Mouse (Mus musculus) kidney, adult 8-10 months (tissue): Measurements from ENCODE around the gene Hal.

Experiments
- DNase-seq, 2 experiments: peaks; one replicate each; pipeline ENCODE4 v3.0.0; 2022

Hal gene

GRCm38 (mm10) chr10:93488066-93488827, at the start of gene Hal:
Gene Hal (plus strand): TSS chr10:93488768.
- DNase-seq: no peak

GRCm38 (mm10) chr10:93441501-93441900, 47.1 kb upstream of the Hal start:
- no peak for DNase-seq

DNA sequence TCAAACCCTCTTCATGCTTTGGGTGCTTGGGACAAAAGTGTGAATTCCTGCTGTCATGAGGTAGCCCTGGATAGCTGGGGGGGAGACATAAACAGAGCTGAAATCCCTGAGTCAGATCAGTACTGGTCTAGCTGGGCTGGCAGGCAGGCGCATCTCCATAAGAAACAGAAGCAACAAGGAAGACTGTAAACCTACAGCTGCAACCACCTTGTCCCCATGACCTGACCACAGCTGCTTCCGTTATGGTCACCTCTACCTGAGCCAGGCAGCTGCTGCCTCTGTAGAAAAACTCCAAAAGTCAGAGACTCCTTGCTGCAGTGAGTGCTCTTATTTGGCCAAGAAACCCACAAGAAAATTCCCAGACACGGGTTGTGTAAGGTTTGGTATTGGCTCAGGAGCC, 46.4 kb upstream of the Hal start:
- DNase-seq: no peak

GRCm38 (mm10) chr10:93444407-93444806, 44.2 kb upstream of the Hal start:
- DNase-seq: no peak

DNA sequence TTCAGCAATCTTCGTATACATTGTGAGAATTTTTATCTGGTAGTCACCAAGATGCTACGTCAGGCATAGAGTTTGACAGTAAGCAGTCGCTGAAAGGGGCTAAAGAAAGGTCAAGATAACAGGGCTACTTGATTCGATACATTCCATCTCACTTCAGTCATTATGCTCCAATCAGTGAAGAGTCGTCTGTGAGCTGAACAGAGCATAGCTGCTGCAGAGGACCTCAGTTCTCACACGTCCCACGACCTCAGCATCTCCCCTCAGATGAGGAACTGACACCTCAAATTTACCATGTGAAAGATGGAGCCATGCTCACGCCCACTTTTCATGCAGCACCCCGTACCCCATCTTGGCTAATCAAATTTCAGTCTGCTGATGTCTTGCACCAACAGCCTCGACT, 41.2 kb upstream of the Hal start:
- DNase-seq: no peak

DNA sequence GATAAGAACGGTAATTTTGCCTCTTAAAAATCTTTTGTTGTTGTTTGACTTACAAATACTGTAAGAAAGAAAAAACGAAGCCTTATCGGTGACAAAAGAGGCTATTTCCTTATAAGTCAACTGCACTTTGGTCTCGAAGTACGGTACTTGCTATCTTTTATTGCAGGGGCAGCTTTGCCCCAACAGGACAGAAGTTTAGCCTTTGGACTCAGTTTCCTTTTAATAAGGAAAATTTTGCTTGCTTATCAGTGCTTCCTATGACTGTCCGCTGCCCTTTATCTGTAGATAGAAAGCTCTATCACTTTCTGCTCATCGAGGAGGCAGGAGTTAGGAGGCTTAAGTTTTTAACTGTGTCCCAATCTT, 33.9 kb upstream of the Hal start:
- DNase-seq: no peak

DNA sequence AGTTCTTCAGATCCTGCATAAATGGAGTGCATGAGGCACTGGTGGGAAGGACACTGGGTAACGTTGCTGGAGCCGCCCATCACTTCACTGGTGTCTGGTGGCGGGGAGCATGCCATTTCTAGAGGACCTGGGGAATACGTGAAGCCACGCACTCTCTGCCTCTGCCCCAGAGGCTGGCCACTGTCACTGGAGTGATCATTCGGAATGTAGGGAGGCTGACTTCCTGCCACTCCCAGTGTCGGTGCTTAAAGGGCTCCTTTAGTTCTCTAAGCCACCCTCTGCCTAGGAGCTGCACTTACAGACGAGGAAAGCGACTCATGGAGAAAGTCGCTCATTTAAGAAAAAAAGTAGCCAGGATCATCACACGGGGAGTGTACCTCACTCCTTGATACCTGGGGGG, 28.5 kb upstream of the Hal start:
- DNase-seq: no peak

DNA sequence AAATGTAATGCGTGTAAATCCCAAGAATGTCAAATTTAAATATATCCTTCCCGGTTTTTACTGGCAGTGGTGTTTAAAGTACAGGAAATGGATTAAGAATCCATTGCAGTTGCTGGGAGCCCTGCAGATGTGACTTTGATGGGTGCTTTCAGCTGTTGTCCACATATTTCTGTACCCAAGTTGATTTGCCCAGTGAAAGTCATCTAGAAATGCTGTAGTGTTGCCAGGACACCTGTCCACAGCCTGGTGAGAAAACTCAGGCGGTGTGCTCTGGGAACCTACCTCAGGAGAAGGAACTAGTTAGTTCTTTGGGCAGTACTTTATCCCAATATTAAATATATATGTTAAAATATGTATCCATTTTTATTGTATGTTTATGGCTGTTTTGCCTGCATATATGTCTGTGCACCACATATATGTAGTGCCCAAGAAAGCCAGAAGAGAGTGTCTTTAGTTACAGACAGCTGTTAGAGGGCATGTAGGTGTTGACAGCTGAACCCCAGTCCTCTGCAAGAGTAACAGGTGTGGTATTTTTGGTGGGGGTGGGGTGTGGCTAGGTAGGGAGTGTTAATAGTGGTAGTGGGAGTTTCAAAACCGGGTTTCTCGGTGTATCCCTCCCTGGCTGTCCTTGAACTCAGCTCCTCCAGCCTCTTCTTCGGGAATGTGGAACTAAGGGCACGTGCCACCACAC, 25.7 kb upstream of the Hal start:
- DNase-seq: no peak

- no peak for DNase-seq
Measured at GRCm38 (mm10) chr10:93463611-93464010, 25.0 kb upstream of the Hal start.

DNA sequence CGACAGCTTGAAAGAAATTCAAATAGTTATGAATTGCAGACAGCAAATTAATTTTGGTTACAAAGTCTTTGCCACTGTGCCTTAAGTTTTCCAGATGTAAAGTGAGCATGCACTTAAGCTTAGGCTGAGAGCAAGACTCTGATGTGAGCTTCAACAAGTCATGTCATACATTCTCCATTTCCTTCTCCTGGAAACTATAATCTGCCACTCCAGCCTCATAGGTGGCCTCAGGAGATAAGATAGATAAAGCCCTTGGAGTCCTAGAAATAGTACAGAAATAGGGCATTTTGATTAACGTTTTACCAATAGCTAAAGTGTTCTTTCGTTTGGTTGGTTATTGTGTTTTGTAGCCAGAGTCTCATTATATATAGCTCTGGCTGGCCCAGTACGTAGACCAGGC, 21.3 kb upstream of the Hal start:
- DNase-seq: no peak

- no peak for DNase-seq
Measured at GRCm38 (mm10) chr10:93467791-93468190, 20.8 kb upstream of the Hal start.

- DNase-seq: peak; percentile 67 to 84
Measured at GRCm38 (mm10) chr10:93471415-93471814, 17.2 kb upstream of the Hal start.

- no peak for DNase-seq
Measured at GRCm38 (mm10) chr10:93484511-93484910, 4.1 kb upstream of the Hal start.

DNA sequence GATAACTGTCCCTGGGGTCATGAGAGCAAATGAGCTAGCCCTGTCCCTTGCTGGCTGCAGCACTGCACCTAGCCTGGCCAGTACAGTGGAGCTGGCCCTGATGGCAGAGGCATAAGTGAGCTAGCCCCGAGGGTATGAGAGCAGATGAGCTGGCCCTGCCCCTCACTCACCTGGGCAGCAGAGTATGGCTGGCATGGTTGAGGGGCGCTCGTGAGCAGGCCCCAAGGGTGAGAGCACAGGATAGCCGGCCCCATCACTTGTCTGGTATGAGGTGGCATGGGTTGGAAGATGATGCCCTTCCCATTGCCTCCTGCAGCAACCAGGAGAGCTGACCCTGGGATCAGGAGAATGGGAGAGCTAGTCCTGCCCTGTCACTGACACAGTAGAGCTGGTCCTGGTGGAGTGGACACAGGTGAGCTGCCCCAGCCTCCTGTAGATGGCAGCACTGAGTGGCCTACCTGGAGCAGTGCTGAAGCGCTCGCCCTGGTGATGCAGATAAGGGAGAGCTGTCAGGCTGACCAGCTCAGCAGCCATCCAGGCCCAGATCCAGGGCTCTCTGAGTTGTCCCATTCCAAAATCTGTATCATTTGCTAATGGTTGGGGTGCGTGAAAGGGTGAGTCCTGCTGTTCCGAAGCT, 3.4 kb upstream of the Hal start:
- DNase-seq: peak; percentile 36 to 59

DNA sequence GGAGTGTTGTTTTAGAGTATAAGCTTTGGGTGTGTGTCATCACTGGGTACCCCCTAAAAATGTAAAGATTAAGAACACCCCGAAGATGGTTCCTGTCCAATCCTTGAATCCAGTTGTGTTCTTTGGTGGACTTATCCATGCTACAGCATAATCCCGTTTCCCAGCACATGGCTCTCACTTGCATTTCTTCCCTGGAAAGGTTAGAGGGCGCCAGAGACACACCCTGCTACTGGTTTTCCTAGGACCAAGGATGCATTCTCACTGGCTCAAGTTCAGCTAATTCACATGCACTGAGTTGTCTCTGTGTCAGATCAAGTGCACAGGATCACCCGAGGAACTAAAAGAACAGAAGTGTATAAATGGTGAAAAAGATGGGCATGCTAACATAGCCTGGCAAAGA, 1.9 kb upstream of the Hal start:
- DNase-seq: peak; percentile 10 to 18

GRCm38 (mm10) chr10:93488828-93489226, 259 bp downstream of the Hal start:
- no peak for DNase-seq

DNA sequence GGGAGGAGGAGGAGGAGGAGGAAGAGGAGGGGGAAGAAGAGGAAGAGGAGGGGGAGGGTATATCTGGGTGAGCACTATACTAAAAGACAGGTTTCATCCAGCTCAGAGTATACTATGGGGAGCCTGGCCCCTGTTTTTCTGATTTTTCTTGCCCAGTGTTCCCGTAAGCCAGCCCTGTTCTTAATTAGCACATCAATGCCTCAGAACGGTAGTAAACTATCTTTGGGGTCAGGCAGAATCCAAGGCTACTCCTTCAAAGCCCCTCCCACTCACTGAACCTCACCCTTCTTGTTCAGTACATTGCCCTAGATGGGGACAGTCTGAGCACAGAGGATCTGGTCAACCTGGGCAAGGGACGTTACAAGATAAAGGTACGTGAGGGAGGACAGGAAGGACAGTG, 1.9 kb downstream of the Hal start:
- no peak for DNase-seq

DNA sequence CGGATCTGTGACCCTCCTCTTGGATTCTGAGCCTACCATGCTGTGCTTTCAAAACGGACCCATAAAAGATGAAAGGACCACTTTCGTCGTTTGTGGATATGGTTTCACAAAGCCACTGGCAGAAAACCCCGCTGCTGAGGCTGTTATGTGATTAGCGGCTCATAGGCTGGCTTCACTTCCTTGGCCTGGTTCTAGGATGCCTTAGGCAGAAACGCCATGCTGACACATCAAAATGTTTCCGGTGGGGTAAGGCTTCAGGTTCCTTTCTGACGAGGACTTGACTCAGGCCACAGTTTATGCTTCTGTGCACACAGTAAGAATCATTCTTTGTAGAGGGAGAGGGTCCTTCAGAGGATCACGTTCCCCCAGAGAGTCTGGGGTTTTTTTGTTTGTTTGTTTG, 12.3 kb downstream of the Hal start:
- DNase-seq: no peak

DNA sequence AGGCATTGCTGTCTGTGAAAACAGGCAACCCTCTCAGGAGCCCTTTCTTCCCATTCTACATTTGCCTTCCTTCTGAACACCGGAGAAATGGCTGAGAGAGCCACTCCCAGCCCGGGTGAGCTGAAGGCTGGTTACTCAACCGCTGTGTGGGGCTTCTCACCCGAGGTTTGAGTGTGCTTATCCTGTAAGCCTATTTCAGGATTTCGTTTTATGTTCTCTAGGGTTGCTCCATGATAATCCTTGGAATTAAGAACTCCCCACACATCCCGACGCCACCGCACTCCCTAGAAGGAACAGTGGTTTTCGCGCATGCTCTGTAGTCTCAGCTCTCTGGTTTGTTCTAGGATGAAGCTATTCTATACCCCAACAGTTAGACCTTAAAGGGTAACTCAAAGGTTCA, 12.8 kb downstream of the Hal start:
- no peak for DNase-seq

- DNase-seq: no peak
Measured at GRCm38 (mm10) chr10:93508383-93508970, 19.9 kb downstream of the Hal start.

- no peak for DNase-seq
Measured at GRCm38 (mm10) chr10:93509532-93510153, 21.1 kb downstream of the Hal start.

DNA sequence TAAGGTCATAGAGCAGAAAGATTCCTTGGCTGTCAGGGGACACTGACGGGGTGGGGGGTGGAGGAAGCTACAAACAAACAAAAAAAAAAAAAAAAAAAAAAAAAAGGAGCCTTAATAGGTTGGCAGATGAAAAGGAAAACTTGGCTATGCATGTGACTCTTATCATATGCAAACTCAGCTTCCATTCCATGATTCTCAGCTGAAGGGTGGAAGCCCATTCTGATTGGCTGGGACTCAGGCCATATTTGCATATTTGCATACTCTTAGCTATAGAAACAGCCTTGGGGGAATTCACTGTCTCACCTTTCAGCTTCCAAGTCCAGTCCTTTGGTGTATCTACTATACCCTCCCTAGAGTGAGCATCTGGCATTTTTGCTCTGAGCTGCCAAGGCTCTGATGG, 26.9 kb downstream of the Hal start:
- DNase-seq: no peak

- DNase-seq: no peak
Measured at GRCm38 (mm10) chr10:93515927-93516326, 27.4 kb downstream of the Hal start.
